Mouse (Mus musculus): Measurements from ENCODE around the gene Zfp280c. TPM values are rescaled to one million over a fixed set of nuclear protein-coding genes. Genes with fewer than 3 reads are reported as not detected.

Zfp280c gene
- polyA plus RNA-seq, 1 experiment from 2014 or later, result 22.4 TPM

DNA sequence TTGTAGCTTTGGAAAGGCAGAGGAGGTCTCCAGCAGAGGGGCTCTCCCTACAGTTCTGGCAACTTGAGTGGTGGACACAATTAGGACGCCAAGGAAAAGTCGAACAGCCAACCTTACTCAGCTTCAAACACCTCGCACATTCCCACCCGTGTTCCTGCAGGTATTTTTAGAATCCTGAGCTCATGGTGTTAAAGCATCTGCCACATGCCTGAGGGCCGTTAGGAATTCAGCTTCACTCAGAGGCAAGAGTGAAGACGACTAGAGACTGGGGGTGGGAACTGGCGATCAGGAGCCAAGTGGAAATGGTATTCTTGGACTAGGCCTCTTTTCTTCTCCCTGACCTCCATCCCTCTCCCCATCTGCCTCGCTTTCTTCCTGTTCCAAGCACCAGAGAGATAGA is 68.4 kb downstream of the Zfp280c start:
- Histone ChIP-seq H3K36me3 (replicated peaks) (no peaks in the 10 kb centered on the region), H3K4me2 (no peak overlapping the region), H3K27ac (no peak overlapping the region), H3K27me3 (no peaks in the 10 kb centered on the region), H3K4me3 (replicated peaks) (no peak overlapping the region), H3K9me3 (no peaks in the 10 kb centered on the region), H3K4me1 (no peaks in the 10 kb centered on the region; the same call in 1 of the 2 replicates), H3K9ac (no peak overlapping the region)
- 71% methylated on average over 8 of the region's 8 CpGs for WGBS
- ATAC-seq (ENCODE audit: low FRiP score), result no peak

GRCm38 (mm10) chrX:48525332-48525731 is 69.0 kb downstream of the Zfp280c start:
- H3K27ac ChIP-seq, result no peak overlapping the region
- no peaks in the 10 kb centered on the region; the same call in 1 of the 2 replicates for H3K4me1 ChIP-seq
- 56% methylated on average over 1 of the region's 1 CpGs for WGBS
- H3K4me2 ChIP-seq, result no peak overlapping the region
- H3K36me3 ChIP-seq (replicated peaks), result no peaks in the 10 kb centered on the region
- ATAC-seq (ENCODE audit: low FRiP score), result no peak
- no peak overlapping the region for H3K9ac ChIP-seq
- no peaks in the 10 kb centered on the region for H3K27me3 ChIP-seq
- no peak overlapping the region for H3K4me3 ChIP-seq (replicated peaks)
- H3K9me3 ChIP-seq, result no peaks in the 10 kb centered on the region

- Histone ChIP-seq H3K27me3 (no peaks in the 10 kb centered on the region), H3K9ac (no peak overlapping the region), H3K27ac (no peak overlapping the region), H3K4me1 (no peaks in the 10 kb centered on the region; the same call in 1 of the 2 replicates), H3K4me2 (no peak overlapping the region), H3K4me3 (replicated peaks) (no peak overlapping the region), H3K9me3 (no peaks in the 10 kb centered on the region), H3K36me3 (replicated peaks) (no peaks in the 10 kb centered on the region)
- 65% methylated on average over 3 of the region's 3 CpGs for WGBS
- no peak for ATAC-seq (ENCODE audit: low FRiP score)
Measured at GRCm38 (mm10) chrX:48523512-48523911, 70.8 kb downstream of the Zfp280c start.

- H3K4me3 ChIP-seq (replicated peaks), result no peak overlapping the region
- peak overlapping the region; percentile 70 for H3K4me2 ChIP-seq
- H3K27ac ChIP-seq, result no peak overlapping the region
- no peaks in the 10 kb centered on the region; the same call in 1 of the 2 replicates for H3K4me1 ChIP-seq
- no peak overlapping the region for H3K9ac ChIP-seq
- H3K9me3 ChIP-seq, result peaks cover 6% of the 10 kb centered on the region; the same call in 1 of the 2 replicates
- no peak for ATAC-seq (ENCODE audit: low FRiP score)
- H3K27me3 ChIP-seq, result no peaks in the 10 kb centered on the region
- no peaks in the 10 kb centered on the region for H3K36me3 ChIP-seq (replicated peaks)
- 87% methylated on average over 3 of the region's 3 CpGs for WGBS
Measured at GRCm38 (mm10) chrX:48521651-48522050, 72.7 kb downstream of the Zfp280c start.

DNA sequence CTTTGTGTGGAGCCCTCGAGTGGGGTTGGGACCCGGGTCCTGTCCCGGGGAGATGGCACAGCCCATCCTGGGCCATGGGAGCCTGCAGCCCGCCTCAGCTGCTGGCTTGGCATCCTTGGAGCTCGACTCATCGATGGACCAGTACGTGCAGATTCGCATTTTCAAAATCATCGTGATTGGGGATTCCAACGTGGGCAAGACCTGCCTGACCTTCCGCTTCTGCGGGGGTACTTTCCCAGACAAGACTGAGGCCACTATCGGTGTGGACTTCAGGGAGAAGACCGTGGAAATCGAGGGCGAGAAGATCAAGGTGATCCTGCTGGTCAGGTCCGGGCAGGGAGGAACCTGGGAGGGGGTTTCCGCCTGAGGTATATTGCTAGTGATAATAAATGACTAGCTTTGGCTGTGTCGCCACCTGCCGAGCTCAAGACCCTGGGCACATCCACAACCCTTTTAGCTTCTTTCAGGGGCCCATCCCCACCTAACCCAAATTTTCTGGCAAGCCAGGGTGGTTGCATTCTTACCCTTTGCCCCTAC is 74.7 kb downstream of the Zfp280c start:
- peak overlapping the region; percentile 69 for H3K9ac ChIP-seq
- H3K4me1 ChIP-seq, result no peaks in the 10 kb centered on the region; the same call in 1 of the 2 replicates
- peaks cover 6% of the 10 kb centered on the region; the same call in 1 of the 2 replicates for H3K9me3 ChIP-seq
- no peaks in the 10 kb centered on the region for H3K27me3 ChIP-seq
- no peaks in the 10 kb centered on the region for H3K36me3 ChIP-seq (replicated peaks)
- peak; percentile 28 for ATAC-seq (ENCODE audit: low FRiP score)
- H3K27ac ChIP-seq, result peak overlapping the region; percentile 89
- H3K4me3 ChIP-seq (replicated peaks), result peak overlapping the region; percentile 48
- WGBS, result 14% methylated on average over 20 of the region's 20 CpGs
- peak overlapping the region; percentile 70 for H3K4me2 ChIP-seq

DNA sequence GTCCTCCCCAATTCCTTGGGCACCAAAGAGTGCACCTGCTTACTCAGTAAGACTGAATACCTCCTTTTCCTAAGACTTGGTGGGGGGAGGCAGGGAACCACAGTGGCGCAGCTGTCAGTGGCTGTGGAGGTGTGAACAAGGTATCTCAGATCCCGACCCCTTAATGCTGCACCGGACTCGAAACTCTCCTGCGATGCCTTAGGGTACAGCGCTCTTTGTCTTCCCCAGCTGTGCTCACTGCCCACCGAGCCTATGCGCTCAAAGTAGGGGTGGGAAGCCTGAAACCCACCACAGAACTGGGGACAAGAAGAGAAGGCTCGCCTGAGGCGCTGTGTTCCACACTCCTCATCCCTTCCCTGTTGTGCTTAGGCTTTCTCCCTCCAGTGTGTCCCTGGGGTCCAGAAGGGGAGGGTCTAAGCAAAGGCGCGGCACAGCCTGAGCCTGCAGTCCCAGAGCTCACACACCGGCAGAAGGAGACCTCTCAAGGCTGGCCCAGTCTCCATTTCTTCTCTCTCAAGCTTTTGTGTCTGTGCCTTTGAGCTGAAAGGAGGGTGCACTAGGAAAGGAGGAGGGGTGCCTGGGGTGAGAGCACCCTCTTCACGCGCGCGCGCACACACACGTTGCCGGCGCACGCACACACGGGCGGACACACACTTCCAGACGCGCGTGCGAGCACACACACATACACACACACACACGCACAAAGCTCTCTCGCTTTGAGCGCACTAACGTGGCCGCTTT is 75.3 kb downstream of the Zfp280c start, which contains the start of gene Rab33a:
Gene Rab33a (plus strand): TSS at position 478 of the 741 bp plus-strand sequence.
- no peaks in the 10 kb centered on the region; the same call in 1 of the 2 replicates for H3K4me1 ChIP-seq
- 17% methylated on average over 32 of the region's 33 CpGs for WGBS

GRCm38 (mm10) chrX:48518211-48518807 is 76.0 kb downstream of the Zfp280c start:
- Histone ChIP-seq H3K9me3 (peaks cover 6% of the 10 kb centered on the region; the same call in 1 of the 2 replicates), H3K9ac (peak overlapping the region; percentile 69), H3K27ac (peak overlapping the region; percentile 89), H3K4me2 (peak overlapping the region; percentile 70), H3K27me3 (no peaks in the 10 kb centered on the region), H3K36me3 (replicated peaks) (no peaks in the 10 kb centered on the region), H3K4me3 (replicated peaks) (peak overlapping the region; percentile 48), H3K4me1 (no peaks in the 10 kb centered on the region; the same call in 1 of the 2 replicates)
- WGBS, result 24% methylated on average over 15 of the region's 15 CpGs
- peak; percentile 96 for ATAC-seq (ENCODE audit: low FRiP score)

More for the DNA sequence above, 75.3 kb downstream of the Zfp280c start, which contains the start of gene Rab33a:
- H3K4me2 ChIP-seq, result peak within 1 kb of the TSS; percentile 70
- peak within 1 kb of the TSS; percentile 89 for H3K27ac ChIP-seq
- peak within 1 kb of the TSS; percentile 48 for H3K4me3 ChIP-seq (replicated peaks)
- no peaks in the 10 kb centered on the region for H3K36me3 ChIP-seq (replicated peaks)
- H3K9me3 ChIP-seq, result peaks cover 6% of the 10 kb centered on the region; the same call in 1 of the 2 replicates
- H3K9ac ChIP-seq, result peak within 1 kb of the TSS; percentile 69
- H3K27me3 ChIP-seq, result no peaks in the 10 kb centered on the region
- peak; percentile 74 for ATAC-seq (ENCODE audit: low FRiP score)

DNA sequence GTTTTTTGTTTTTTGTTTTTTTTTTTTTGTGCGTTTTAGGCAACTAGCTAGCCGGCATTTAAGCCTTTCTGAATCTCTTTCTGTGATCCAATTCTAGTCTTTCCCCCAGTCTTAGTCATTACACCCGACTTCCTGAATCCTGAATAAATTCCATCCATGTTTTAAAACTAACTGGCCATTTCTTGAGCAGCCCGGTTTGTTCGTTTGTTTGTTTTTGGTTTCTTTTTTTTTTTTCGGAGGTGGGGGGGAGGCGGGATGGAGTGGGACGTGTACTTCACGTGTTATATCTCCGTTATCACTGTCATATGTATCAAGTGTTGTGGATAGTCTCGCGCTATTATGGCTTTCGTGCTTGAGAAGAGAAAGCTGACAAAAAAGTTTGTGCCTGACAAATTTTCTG is 80.5 kb downstream of the Zfp280c start:
- 17% methylated on average over 13 of the region's 13 CpGs for WGBS
- ATAC-seq (ENCODE audit: low FRiP score), result no peak
- H3K9ac ChIP-seq, result no peak overlapping the region
- H3K4me2 ChIP-seq, result peak overlapping the region; percentile 59
- no peaks in the 10 kb centered on the region for H3K36me3 ChIP-seq (replicated peaks)
- H3K9me3 ChIP-seq, result peaks cover 6% of the 10 kb centered on the region; the same call in 1 of the 2 replicates
- H3K27ac ChIP-seq, result no peak overlapping the region
- H3K4me1 ChIP-seq, result no peaks in the 10 kb centered on the region; the same call in 1 of the 2 replicates
- peak overlapping the region; percentile 50 for H3K4me3 ChIP-seq (replicated peaks)
- H3K27me3 ChIP-seq, result no peaks in the 10 kb centered on the region

DNA sequence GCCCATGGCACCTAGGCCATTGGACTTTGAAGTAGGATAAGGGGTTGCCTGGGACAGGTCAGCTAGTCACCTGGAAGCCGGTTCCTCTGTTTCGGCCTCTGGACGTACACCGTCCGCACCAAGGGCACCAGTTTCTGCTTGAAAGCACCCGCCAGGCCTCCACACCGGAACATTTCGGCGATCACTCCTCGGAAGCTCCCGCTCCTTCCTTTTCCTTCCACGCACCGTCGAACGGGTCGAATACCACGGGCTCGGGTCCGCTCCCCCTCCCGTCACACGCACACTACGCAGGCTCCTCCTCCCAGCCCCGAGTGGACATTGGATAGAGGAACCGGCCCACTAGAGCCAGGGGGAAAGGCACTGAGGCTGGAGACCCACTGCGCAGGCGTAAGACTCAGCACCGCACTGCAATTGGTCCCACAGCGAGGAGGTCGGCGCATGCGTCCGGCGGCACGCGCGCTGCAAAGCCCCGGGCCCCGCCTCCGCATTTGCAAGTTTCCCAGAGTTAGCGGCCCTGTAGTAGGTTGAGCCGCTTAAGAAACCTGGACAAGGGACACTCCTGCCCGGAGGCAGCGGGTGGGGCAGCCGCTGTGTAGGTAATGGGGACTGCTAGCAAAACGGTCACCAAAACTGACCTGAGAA is 81.0 kb downstream of the Zfp280c start, which contains the start of gene Aifm1:
Gene Aifm1 (minus strand): TSS at position 398 of the 642 bp plus-strand sequence.
- Histone ChIP-seq H3K9ac (peak within 1 kb of the TSS; percentile 54; the same call in 1 of the 2 replicates), H3K9me3 (peaks cover 6% of the 10 kb centered on the region; the same call in 1 of the 2 replicates), H3K4me1 (no peaks in the 10 kb centered on the region; the same call in 1 of the 2 replicates), H3K36me3 (replicated peaks) (no peaks in the 10 kb centered on the region), H3K27me3 (no peaks in the 10 kb centered on the region), H3K27ac (no peak within 1 kb of the TSS), H3K4me3 (replicated peaks) (peak within 1 kb of the TSS; percentile 50), H3K4me2 (peak within 1 kb of the TSS; percentile 59)
- WGBS, result 16% methylated on average over 45 of the region's 45 CpGs
- ATAC-seq (ENCODE audit: low FRiP score), result peak; percentile 97

DNA sequence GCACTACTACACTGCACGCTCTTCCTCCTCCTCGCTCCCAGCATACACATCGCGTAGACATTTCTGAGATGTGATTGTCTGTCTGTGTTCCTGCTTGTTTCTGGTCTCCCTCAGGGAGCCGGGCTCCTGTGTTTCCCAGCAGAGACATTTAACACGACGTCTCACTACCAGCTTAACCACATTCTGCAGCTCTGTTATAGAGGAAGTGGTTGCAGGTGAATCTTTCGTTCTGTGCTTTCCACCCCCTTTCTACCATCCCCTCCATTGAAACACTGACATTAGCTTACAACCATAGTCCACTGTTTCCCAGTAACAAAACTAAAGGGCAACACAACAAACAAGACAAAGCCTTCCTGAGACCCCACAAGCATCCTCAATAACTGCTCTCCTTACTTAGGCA is 100.5 kb downstream of the Zfp280c start:
- H3K27me3 ChIP-seq, result no peaks in the 10 kb centered on the region
- H3K4me2 ChIP-seq, result no peak overlapping the region
- 92% methylated on average over 8 of the region's 8 CpGs for WGBS
- ATAC-seq (ENCODE audit: low FRiP score), result no peak
- H3K9ac ChIP-seq, result no peak overlapping the region
- no peak overlapping the region for H3K27ac ChIP-seq
- no peak overlapping the region for H3K4me3 ChIP-seq (replicated peaks)
- H3K4me1 ChIP-seq, result no peaks in the 10 kb centered on the region
- peaks cover 9% of the 10 kb centered on the region for H3K36me3 ChIP-seq (replicated peaks)
- no peaks in the 10 kb centered on the region for H3K9me3 ChIP-seq

Data from forebrain, embryonic 12.5 days (tissue).